Mouse (Mus musculus): ENCODE results near the gene Hectd4. TPM values are rescaled to one million over a fixed set of nuclear protein-coding genes. Genes with fewer than 3 reads are reported as not detected.
"Not testable (repeated sequence)": the region's sequence is repeated elsewhere in the genome, so short reads cannot be mapped to it uniquely, and the experiment has no call there.

The Hectd4 gene
- polyA plus RNA-seq, 1 experiment from 2014 or later = 2.0 TPM

- Histone ChIP-seq H3K4me1 (replicated peaks; ENCODE audit: insufficient read depth, low read length) (no peaks in the 10 kb centered on the region), H3K27ac (no peak overlapping the region), H3K9me3 (replicated peaks; ENCODE audit: low read length) (no peaks in the 10 kb centered on the region), H3K4me2 (ENCODE audit: low read length) (no peak overlapping the region), H3K4me3 (replicated peaks; ENCODE audit: low read depth, low read length) (no peak overlapping the region), H3K27me3 (ENCODE audit: insufficient read depth, low read length) (no peaks in the 10 kb centered on the region), H3K36me3 (ENCODE audit: insufficient read depth, low read length) (peaks cover 64% of the 10 kb centered on the region), H3K9ac (ENCODE audit: low read depth, low read length) (no peak overlapping the region)
- ATAC-seq (replicated peaks; ENCODE audit: low FRiP score, low read depth) (no peak), DNase-seq (ENCODE audit: low spot score) (no peak)
- TF ChIP-seq CTCF (IDR thresholded peaks at IDR 0.05; ENCODE audit: low read depth) = no peak
- 91% methylated on average over 7 of the region's 7 CpGs for WGBS
Observed at GRCm38 (mm10) chr5:121305009-121305408, 85.0 kb downstream of the Hectd4 start.

GRCm38 (mm10) chr5:121307620-121308019 lies 87.6 kb downstream of the Hectd4 start:
- peak; percentile 71 for ATAC-seq (replicated peaks; ENCODE audit: low FRiP score, low read depth)
- peak; percentile 11 for DNase-seq (ENCODE audit: low spot score)
- TF ChIP-seq CTCF (IDR thresholded peaks at IDR 0.05; ENCODE audit: low read depth) = no peak
- H3K9ac ChIP-seq (ENCODE audit: low read depth, low read length) = no peak overlapping the region
- 89% methylated on average over 3 of the region's 3 CpGs for WGBS
- H3K9me3 ChIP-seq (replicated peaks; ENCODE audit: low read length) = no peaks in the 10 kb centered on the region
- no peak overlapping the region; the same call in 1 of the 2 replicates for H3K27ac ChIP-seq
- H3K4me2 ChIP-seq (ENCODE audit: low read length) = no peak overlapping the region
- H3K4me3 ChIP-seq (replicated peaks; ENCODE audit: low read depth, low read length) = no peak overlapping the region
- peaks cover 65% of the 10 kb centered on the region for H3K36me3 ChIP-seq (ENCODE audit: insufficient read depth, low read length)
- no peaks in the 10 kb centered on the region for H3K27me3 ChIP-seq (ENCODE audit: insufficient read depth, low read length)
- H3K4me1 ChIP-seq (replicated peaks; ENCODE audit: insufficient read depth, low read length) = no peaks in the 10 kb centered on the region

GRCm38 (mm10) chr5:121311576-121311975 lies 91.6 kb downstream of the Hectd4 start:
- H3K27me3 ChIP-seq (ENCODE audit: insufficient read depth, low read length) = no peaks in the 10 kb centered on the region
- no peak overlapping the region for H3K9ac ChIP-seq (ENCODE audit: low read depth, low read length)
- H3K4me1 ChIP-seq (replicated peaks; ENCODE audit: insufficient read depth, low read length) = no peaks in the 10 kb centered on the region
- no peaks in the 10 kb centered on the region for H3K9me3 ChIP-seq (replicated peaks; ENCODE audit: low read length)
- H3K4me2 ChIP-seq (ENCODE audit: low read length) = no peak overlapping the region
- no peak for DNase-seq (ENCODE audit: low spot score)
- H3K36me3 ChIP-seq (ENCODE audit: insufficient read depth, low read length) = peaks cover 74% of the 10 kb centered on the region
- WGBS = 98% methylated on average over 8 of the region's 8 CpGs
- no peak for ATAC-seq (replicated peaks; ENCODE audit: low FRiP score, low read depth)
- no peak overlapping the region for H3K27ac ChIP-seq
- no peak overlapping the region for H3K4me3 ChIP-seq (replicated peaks; ENCODE audit: low read depth, low read length)
- TF ChIP-seq CTCF (IDR thresholded peaks at IDR 0.05; ENCODE audit: low read depth) = no peak

- no peaks in the 10 kb centered on the region for H3K9me3 ChIP-seq (replicated peaks; ENCODE audit: low read length)
- H3K4me3 ChIP-seq (replicated peaks; ENCODE audit: low read depth, low read length) = no peak overlapping the region
- H3K4me2 ChIP-seq (ENCODE audit: low read length) = no peak overlapping the region
- no peak overlapping the region for H3K27ac ChIP-seq
- DNase-seq (ENCODE audit: low spot score) (no peak), ATAC-seq (replicated peaks; ENCODE audit: low FRiP score, low read depth) (no peak)
- no peak overlapping the region for H3K9ac ChIP-seq (ENCODE audit: low read depth, low read length)
- WGBS = 87% methylated on average over 10 of the region's 10 CpGs
- H3K27me3 ChIP-seq (ENCODE audit: insufficient read depth, low read length) = no peaks in the 10 kb centered on the region
- H3K4me1 ChIP-seq (replicated peaks; ENCODE audit: insufficient read depth, low read length) = no peaks in the 10 kb centered on the region
- no peak for TF ChIP-seq CTCF (IDR thresholded peaks at IDR 0.05; ENCODE audit: low read depth)
- H3K36me3 ChIP-seq (ENCODE audit: insufficient read depth, low read length) = peaks cover 73% of the 10 kb centered on the region
Observed at GRCm38 (mm10) chr5:121313764-121314474, 93.9 kb downstream of the Hectd4 start.

GRCm38 (mm10) chr5:121326079-121326805 lies 106.2 kb downstream of the Hectd4 start:
- Histone ChIP-seq H3K27ac (no peak overlapping the region), H3K4me2 (ENCODE audit: low read length) (no peak overlapping the region), H3K4me3 (replicated peaks; ENCODE audit: low read depth, low read length) (no peak overlapping the region), H3K27me3 (ENCODE audit: insufficient read depth, low read length) (no peaks in the 10 kb centered on the region), H3K4me1 (replicated peaks; ENCODE audit: insufficient read depth, low read length) (no peaks in the 10 kb centered on the region), H3K36me3 (ENCODE audit: insufficient read depth, low read length) (peaks cover 65% of the 10 kb centered on the region), H3K9ac (ENCODE audit: low read depth, low read length) (no peak overlapping the region), H3K9me3 (replicated peaks; ENCODE audit: low read length) (no peaks in the 10 kb centered on the region)
- TF ChIP-seq CTCF (IDR thresholded peaks at IDR 0.05; ENCODE audit: low read depth) = no peak
- 91% methylated on average over 14 of the region's 14 CpGs for WGBS
- DNase-seq (ENCODE audit: low spot score) (no peak), ATAC-seq (replicated peaks; ENCODE audit: low FRiP score, low read depth) (no peak)

GRCm38 (mm10) chr5:121329333-121330058 lies 109.5 kb downstream of the Hectd4 start:
- WGBS = 68% methylated on average over 11 of the region's 11 CpGs
- no peaks in the 10 kb centered on the region for H3K9me3 ChIP-seq (replicated peaks; ENCODE audit: low read length)
- H3K27me3 ChIP-seq (ENCODE audit: insufficient read depth, low read length) = no peaks in the 10 kb centered on the region
- TF ChIP-seq CTCF (IDR thresholded peaks at IDR 0.05; ENCODE audit: low read depth) = no peak
- no peak for ATAC-seq (replicated peaks; ENCODE audit: low FRiP score, low read depth)
- H3K27ac ChIP-seq = peak overlapping the region; percentile 77
- peak overlapping the region; percentile 26 for H3K4me3 ChIP-seq (replicated peaks; ENCODE audit: low read depth, low read length)
- H3K9ac ChIP-seq (ENCODE audit: low read depth, low read length) = peak overlapping the region; percentile 51; the same call in 1 of the 2 replicates
- H3K4me2 ChIP-seq (ENCODE audit: low read length) = peak overlapping the region; percentile 48
- H3K36me3 ChIP-seq (ENCODE audit: insufficient read depth, low read length) = peaks cover 61% of the 10 kb centered on the region
- no peaks in the 10 kb centered on the region for H3K4me1 ChIP-seq (replicated peaks; ENCODE audit: insufficient read depth, low read length)
- DNase-seq (ENCODE audit: low spot score) = peak; percentile 24

- peak; percentile 59; the same call in 1 of the 2 replicates for ATAC-seq (replicated peaks; ENCODE audit: low FRiP score, low read depth)
- WGBS = 85% methylated on average over 10 of the region's 19 CpGs
- not testable (repeated sequence) for H3K4me2 ChIP-seq (ENCODE audit: low read length); H3K9me3 ChIP-seq (replicated peaks; ENCODE audit: low read length); H3K27me3 ChIP-seq (ENCODE audit: insufficient read depth, low read length); H3K4me1 ChIP-seq (replicated peaks; ENCODE audit: insufficient read depth, low read length)
- DNase-seq (ENCODE audit: low spot score) = peak; percentile 25
- Histone ChIP-seq H3K27ac (peak overlapping the region; percentile 79), H3K9ac (ENCODE audit: low read depth, low read length) (peak overlapping the region; percentile 37; the same call in 1 of the 2 replicates), H3K36me3 (ENCODE audit: insufficient read depth, low read length) (peaks cover 62% of the 10 kb centered on the region), H3K4me3 (replicated peaks; ENCODE audit: low read depth, low read length) (peak overlapping the region; percentile 26)
Observed at GRCm38 (mm10) chr5:121330154-121330816, 110.3 kb downstream of the Hectd4 start.
